Mouse (Mus musculus) MEL (cell line): ENCODE data around the gene Morc3. TPM values are rescaled to one million over a fixed set of nuclear protein-coding genes. Genes with fewer than 3 reads are reported as not detected.

ENCODE experiments used
- DNase-seq: peaks from one replicate; pipeline ENCODE4 v3.0.0; 2011; ENCODE audit warnings: low read depth, low spot score
- H3K27ac ChIP-seq: 2 replicates; pipeline ENCODE4 v1.5.1; 2012; ENCODE audit warnings: low read depth, mild to moderate bottlenecking, control low read depth, low read length, moderate library complexity; ENCODE audit not compliant: control insufficient read depth
- H3K27me3 ChIP-seq, 2 experiments: fragments of 150-350 bp in 1 of 2; sonication (generic) in 1 of 2; 2 replicates each; pipeline ENCODE4 v1.6.1; 2012; ENCODE audit warnings: low read length in 2 of 2, mild to moderate bottlenecking in 2 of 2, improper control_type of control experiment in 1 of 2, moderate library complexity in 1 of 2; ENCODE audit not compliant: insufficient read depth in 2 of 2, control insufficient read depth in 1 of 2
- H3K36me3 ChIP-seq, 2 experiments: 2 replicates each; pipeline ENCODE4 v1.6.1; 2012 to 2014; ENCODE audit warnings: low read length in 2 of 2, improper control_type of control experiment in 1 of 2, inconsistent platforms in 1 of 2, mild to moderate bottlenecking in 1 of 2; ENCODE audit not compliant: insufficient read depth in 2 of 2, control insufficient read depth in 1 of 2
- H3K4me1 ChIP-seq, 2 experiments: fragments of 150-350 bp in 1 of 2; sonication (generic) in 1 of 2; 2 replicates each; pipeline ENCODE4 v1.6.1; 2012; ENCODE audit warnings: low read length in 2 of 2, improper control_type of control experiment in 1 of 2, mild to moderate bottlenecking in 1 of 2; ENCODE audit not compliant: insufficient read depth in 2 of 2, control insufficient read depth in 1 of 2
- H3K4me3 ChIP-seq, 2 experiments: fragments of 150-350 bp in 1 of 2; sonication (generic) in 1 of 2; 2 replicates each; pipeline ENCODE4 v1.5.1; 2012; ENCODE audit warnings: low read depth in 2 of 2, low read length in 2 of 2, mild to moderate bottlenecking in 2 of 2, moderate library complexity in 2 of 2, control low read depth in 1 of 2, improper control_type of control experiment in 1 of 2; ENCODE audit not compliant: control insufficient read depth in 1 of 2, insufficient read depth in 1 of 2
- H3K79me2 ChIP-seq: 2 replicates; pipeline ENCODE4 v1.6.1; 2012; ENCODE audit warnings: mild to moderate bottlenecking, low read length, moderate library complexity; ENCODE audit not compliant: control insufficient read depth, poor library complexity, insufficient read depth
- H3K9ac ChIP-seq: 2 replicates; pipeline ENCODE4 v1.6.1; 2012; ENCODE audit warnings: low read depth, mild to moderate bottlenecking, control low read depth, low read length, moderate library complexity; ENCODE audit not compliant: control insufficient read depth, poor library complexity, severe bottlenecking
- H3K9me3 ChIP-seq: fragments of 150-350 bp; sonication (generic); replicated peaks from 2 replicates; pipeline ENCODE4 v1.6.1; 2012; ENCODE audit warnings: mild to moderate bottlenecking, low read length, improper control_type of control experiment, moderate library complexity; ENCODE audit not compliant: insufficient read depth
- BHLHE40 ChIP-seq: IDR thresholded peaks from 2 replicates; pipeline ENCODE4 v1.6.1; 2012; ENCODE audit warnings: low read depth, mild to moderate bottlenecking, inconsistent platforms, low read length, improper control_type of control experiment, borderline replicate concordance
- CHD1 ChIP-seq: IDR thresholded peaks from 2 replicates; pipeline ENCODE4 v1.6.1; 2012; ENCODE audit warnings: low read depth, mild to moderate bottlenecking, inconsistent platforms, low read length, improper control_type of control experiment
- CHD2 ChIP-seq: IDR thresholded peaks from 2 replicates; pipeline ENCODE4 v1.6.1; 2011; ENCODE audit warnings: low read length, improper control_type of control experiment
- CTCF ChIP-seq, 3 experiments: IDR thresholded peaks in 2 of 3; conservative IDR thresholded peaks in 1 of 3; 2 replicates each; pipeline ENCODE4 v1.5.1; 2011 to 2012; ENCODE audit warnings: low read length in 3 of 3, low read depth in 2 of 3, mild to moderate bottlenecking in 2 of 3, improper control_type of control experiment in 1 of 3, inconsistent platforms in 1 of 3, mixed read lengths in 1 of 3, moderate library complexity in 1 of 3; ENCODE audit not compliant: control insufficient read depth in 1 of 3, insufficient read depth in 1 of 3, poor library complexity in 1 of 3, severe bottlenecking in 1 of 3
- E2F4 ChIP-seq: IDR thresholded peaks from 2 replicates; pipeline ENCODE4 v1.6.1; 2011; ENCODE audit warnings: low read depth, low read length, improper control_type of control experiment, borderline replicate concordance
- ELF1 ChIP-seq: IDR thresholded peaks from 2 replicates; pipeline ENCODE4 v1.6.1; 2014; ENCODE audit warnings: low read depth, mild to moderate bottlenecking, inconsistent platforms, low read length, improper control_type of control experiment, moderate library complexity
- EP300 ChIP-seq, 2 experiments: IDR thresholded peaks; 2 replicates each; pipeline ENCODE4 v1.6.1; 2011; ENCODE audit warnings: improper control_type of control experiment in 2 of 2, low read length in 2 of 2, low read depth in 1 of 2, mild to moderate bottlenecking in 1 of 2
- ETS1 ChIP-seq: IDR thresholded peaks from 2 replicates; pipeline ENCODE4 v1.6.1; 2012; ENCODE audit warnings: low read depth, mild to moderate bottlenecking, inconsistent platforms, low read length, improper control_type of control experiment, moderate library complexity
- GABPA ChIP-seq: IDR thresholded peaks from 2 replicates; pipeline ENCODE4 v1.6.1; 2012; ENCODE audit warnings: low read depth, mild to moderate bottlenecking, inconsistent platforms, low read length, improper control_type of control experiment, moderate library complexity
- GATA1 ChIP-seq: IDR thresholded peaks from 2 replicates; pipeline ENCODE4 v1.6.1; 2011; ENCODE audit warnings: low read depth, low read length, improper control_type of control experiment
- HCFC1 ChIP-seq: IDR thresholded peaks from 2 replicates; pipeline ENCODE4 v1.6.1; 2012; ENCODE audit warnings: low read depth, mild to moderate bottlenecking, inconsistent platforms, low read length, improper control_type of control experiment, moderate library complexity
- JUND ChIP-seq: IDR thresholded peaks from 2 replicates; pipeline ENCODE4 v1.6.1; 2011; ENCODE audit warnings: low read depth, mild to moderate bottlenecking, improper control_type of control experiment, low read length
- KAT2A ChIP-seq: conservative IDR thresholded peaks from 2 replicates; pipeline ENCODE4 v1.6.1; 2012; ENCODE audit warnings: low read depth, low read length, improper control_type of control experiment, inconsistent platforms
- MAFK ChIP-seq: IDR thresholded peaks from 2 replicates; pipeline ENCODE4 v1.6.1; 2011; ENCODE audit warnings: low read depth, mild to moderate bottlenecking, low read length, improper control_type of control experiment, borderline replicate concordance
- MAX ChIP-seq: IDR thresholded peaks from 2 replicates; pipeline ENCODE4 v1.6.1; 2011; ENCODE audit warnings: low read length, improper control_type of control experiment
- MAZ ChIP-seq: IDR thresholded peaks from 2 replicates; pipeline ENCODE4 v1.6.1; 2012; ENCODE audit warnings: low read depth, mild to moderate bottlenecking, inconsistent platforms, low read length, improper control_type of control experiment
- MEF2A ChIP-seq: IDR thresholded peaks from 2 replicates; pipeline ENCODE4 v1.6.1; 2014; ENCODE audit warnings: low read depth, mild to moderate bottlenecking, inconsistent platforms, low read length, improper control_type of control experiment; ENCODE audit not compliant: poor library complexity, insufficient replicate concordance, severe bottlenecking; ENCODE audit errors: extremely low read depth
- MXI1 ChIP-seq: IDR thresholded peaks from 2 replicates; pipeline ENCODE4 v1.6.1; 2011; ENCODE audit warnings: mild to moderate bottlenecking, low read depth, low read length, improper control_type of control experiment
- MYB ChIP-seq: IDR thresholded peaks from 2 replicates; pipeline ENCODE4 v1.6.1; 2011; ENCODE audit warnings: mild to moderate bottlenecking, low read depth, low read length, improper control_type of control experiment
- MYC ChIP-seq: IDR thresholded peaks from 2 replicates; pipeline ENCODE4 v1.6.1; 2011; ENCODE audit warnings: low read depth, mild to moderate bottlenecking, low read length, improper control_type of control experiment, moderate library complexity
- NELFE ChIP-seq: IDR thresholded peaks from 2 replicates; pipeline ENCODE4 v1.6.1; 2011; ENCODE audit warnings: low read depth, low read length, improper control_type of control experiment
- POLR2A ChIP-seq, 2 experiments: IDR thresholded peaks; 2 replicates each; pipeline ENCODE4 v1.6.1; 2011 to 2012; ENCODE audit warnings: low read length in 2 of 2, mild to moderate bottlenecking in 2 of 2, control low read depth in 1 of 2, improper control_type of control experiment in 1 of 2, low read depth in 1 of 2, moderate library complexity in 1 of 2; ENCODE audit not compliant: control insufficient read depth in 1 of 2, insufficient read depth in 1 of 2, poor library complexity in 1 of 2
- POLR2AphosphoS2 ChIP-seq: IDR thresholded peaks from 2 replicates; pipeline ENCODE4 v1.6.1; 2011; ENCODE audit warnings: low read length, improper control_type of control experiment
- POLR2AphosphoS5 ChIP-seq: IDR thresholded peaks from 2 replicates; pipeline ENCODE4 v1.6.1; 2012; ENCODE audit warnings: low read depth, borderline replicate concordance, mild to moderate bottlenecking, inconsistent platforms, low read length, moderate library complexity, mixed read lengths
- RAD21 ChIP-seq: IDR thresholded peaks from 2 replicates; pipeline ENCODE4 v1.6.1; 2011; ENCODE audit warnings: mild to moderate bottlenecking, low read depth, low read length, improper control_type of control experiment
- RCOR1 ChIP-seq: IDR thresholded peaks from 2 replicates; pipeline ENCODE4 v1.6.1; 2012; ENCODE audit warnings: low read depth, mild to moderate bottlenecking, inconsistent platforms, low read length, improper control_type of control experiment
- SMC3 ChIP-seq: IDR thresholded peaks from 2 replicates; pipeline ENCODE4 v1.6.1; 2011; ENCODE audit warnings: low read depth, low read length, improper control_type of control experiment
- TAL1 ChIP-seq: IDR thresholded peaks from 2 replicates; pipeline ENCODE4 v1.6.1; 2012; ENCODE audit warnings: mild to moderate bottlenecking, inconsistent platforms, low read length, moderate library complexity, mixed read lengths
- TBP ChIP-seq: IDR thresholded peaks from 2 replicates; pipeline ENCODE4 v1.8.0; 2011; ENCODE audit warnings: low read depth, low read length, improper control_type of control experiment
- TCF12 ChIP-seq: IDR thresholded peaks from 2 replicates; pipeline ENCODE4 v1.6.1; 2014; ENCODE audit warnings: low read depth, mild to moderate bottlenecking, inconsistent platforms, low read length, improper control_type of control experiment, moderate library complexity
- UBTF ChIP-seq: IDR thresholded peaks from 2 replicates; pipeline ENCODE4 v1.6.1; 2012; ENCODE audit warnings: low read depth, mild to moderate bottlenecking, inconsistent platforms, low read length, improper control_type of control experiment, moderate library complexity, borderline replicate concordance; ENCODE audit not compliant: insufficient read depth
- USF1 ChIP-seq: IDR thresholded peaks from 2 replicates; pipeline ENCODE4 v1.6.1; 2014; ENCODE audit warnings: low read depth, mild to moderate bottlenecking, inconsistent platforms, low read length, improper control_type of control experiment, moderate library complexity
- USF2 ChIP-seq, 2 experiments: IDR thresholded peaks; 2 replicates each; pipeline ENCODE4 v1.6.1; 2011 to 2012; ENCODE audit warnings: improper control_type of control experiment in 2 of 2, low read length in 2 of 2, borderline replicate concordance in 1 of 2, inconsistent platforms in 1 of 2, low read depth in 1 of 2, mild to moderate bottlenecking in 1 of 2; ENCODE audit not compliant: insufficient read depth in 1 of 2
- ZKSCAN1 ChIP-seq: IDR thresholded peaks from 2 replicates; pipeline ENCODE4 v1.6.1; 2012; ENCODE audit warnings: low read depth, mild to moderate bottlenecking, inconsistent platforms, low read length, improper control_type of control experiment, moderate library complexity
- ZMIZ1 ChIP-seq: IDR thresholded peaks from 2 replicates; pipeline ENCODE4 v1.6.1; 2012; ENCODE audit warnings: low read depth, mild to moderate bottlenecking, inconsistent platforms, low read length, improper control_type of control experiment, moderate library complexity
- ZNF384 ChIP-seq: IDR thresholded peaks from 2 replicates; pipeline ENCODE4 v1.6.1; 2012; ENCODE audit warnings: low read depth, mild to moderate bottlenecking, inconsistent platforms, low read length, improper control_type of control experiment
- polyA plus RNA-seq, 2 experiments: library from polyadenylated mRNA; stranded (reverse) in 1 of 2; unstranded in 1 of 2; fragments of >175 nt in 1 of 2; fragments of >200 nt in 1 of 2; gene quantifications; 2 replicates each; pipeline versions ENCODE4 v1.2.1 to v1.2.4; 2012; ENCODE audit warnings: low replicate concordance in 2 of 2, low read depth in 1 of 2; ENCODE audit not compliant: insufficient read length in 2 of 2, insufficient read depth in 1 of 2, missing spikeins in 1 of 2
- total RNA-seq: library from RNA; depleted of rRNA; stranded (reverse); fragments of 300-350 nt; gene quantifications from 2 replicates; pipeline ENCODE4 v1.2.3, GENCODE M21; 2012

The Morc3 gene
- total and polyA plus RNA-seq, 3 experiments: 23.3 to 276 (median 39.1) TPM

GRCm38 (mm10) chr16:93832451-93833276 is 743 bp downstream of the Morc3 start:
- H3K4me3 ChIP-seq: peak overlapping the region; percentile 95 to 96
- no peaks in the 10 kb centered on the region for H3K27me3 ChIP-seq
- H3K9ac ChIP-seq: peak overlapping the region; percentile 90
- peaks cover 4 to 23% of the 10 kb centered on the region in 2 experiments for H3K36me3 ChIP-seq
- H3K79me2 ChIP-seq: peaks cover 52% of the 10 kb centered on the region
- DNase-seq: peak; percentile 81
- H3K27ac ChIP-seq: peak overlapping the region; percentile 73
- H3K4me1 ChIP-seq: peaks cover 3 to 13% of the 10 kb centered on the region in 2 experiments
- no peaks in the 10 kb centered on the region for H3K9me3 ChIP-seq
- no peak for TF ChIP-seq USF2 (IDR thresholded peaks at IDR 0.05; ENCODE audit: borderline replicate concordance in 1 of 2, insufficient read depth in 1 of 2, low read depth in 1 of 2, low read length in 2 of 2)
- no peak for TF ChIP-seq MAFK
- TF ChIP-seq MAX: no peak; the same call in 1 of the 2 replicates
- TF ChIP-seq TCF12: no peak
- TF ChIP-seq TAL1: no peak
- TF ChIP-seq POLR2AphosphoS2: no peak
- peak; percentile 36; the same call in 1 of the 2 replicates for TF ChIP-seq MXI1
- TF ChIP-seq RCOR1: 0 out of 2 replicates have a peak, but pooled peaks have one; percentile 19
- no peak for TF ChIP-seq MAZ
- TF ChIP-seq CTCF (IDR thresholded peaks at IDR 0.05 in 2 of 3, conservative IDR thresholded peaks at IDR 0.05 in 1 of 3; ENCODE audit: control insufficient read depth in 1 of 3, insufficient read depth in 1 of 3, low read depth in 2 of 3, low read length in 3 of 3, poor library complexity in 1 of 3, severe bottlenecking in 1 of 3): no peak
- no peak for TF ChIP-seq MYC
- TF ChIP-seq HCFC1: no peak; the same call in 1 of the 2 replicates
- TF ChIP-seq UBTF: 0 out of 2 replicates have a peak, but pooled peaks have one; percentile 27
- TF ChIP-seq ZMIZ1: no peak; the same call in 1 of the 2 replicates
- no peak for TF ChIP-seq KAT2A
- no peak for TF ChIP-seq E2F4
- no peak for TF ChIP-seq NELFE
- TF ChIP-seq POLR2A (IDR thresholded peaks at IDR 0.05; ENCODE audit: control insufficient read depth in 1 of 2, insufficient read depth in 1 of 2, low read depth in 1 of 2, low read length in 2 of 2, poor library complexity in 1 of 2): no peak; a peak in 1 of 4 replicates
- TF ChIP-seq ELF1: no peak
- TF ChIP-seq TBP: 0 out of 2 replicates have a peak, but pooled peaks have one; percentile 30
- no peak for TF ChIP-seq POLR2AphosphoS5
- no peak for TF ChIP-seq MYB
- TF ChIP-seq USF1: no peak
- TF ChIP-seq CHD2: no peak
- TF ChIP-seq ETS1: no peak
- no peak for TF ChIP-seq SMC3
- peak; percentile 75 for TF ChIP-seq ZNF384
- no peak for TF ChIP-seq RAD21
- peak in 1 of 2 experiments; percentile 31; a peak in 1 of 4 replicates for TF ChIP-seq EP300 (IDR thresholded peaks at IDR 0.05; ENCODE audit: low read depth in 1 of 2, low read length in 2 of 2)
- TF ChIP-seq GABPA: no peak
- TF ChIP-seq CHD1: no peak
- TF ChIP-seq JUND: no peak
- TF ChIP-seq MEF2A: no peak
- no peak for TF ChIP-seq ZKSCAN1
- 0 out of 2 replicates have a peak, but pooled peaks have one; percentile 8 for TF ChIP-seq GATA1
- no peak for TF ChIP-seq BHLHE40
- TF ChIP-seq, all 39 proteins: peak for 7
